Mouse (Mus musculus): Measurements from ENCODE around the gene Rcor2.

- TF ChIP-seq ZNF384 (IDR thresholded peaks at IDR 0.05; ENCODE audit: low read depth, low read length) (no peak), CHD2 (IDR thresholded peaks at IDR 0.05; ENCODE audit: low read depth, low read length) (no peak), ZC3H11A (IDR thresholded peaks at IDR 0.05; ENCODE audit: borderline replicate concordance, low read depth, low read length) (no peak), MAFK (IDR thresholded peaks at IDR 0.05; ENCODE audit: insufficient read depth, low read depth, low read length) (no peak)
Measured at GRCm38 (mm10) chr19:7295071-7295658, 28.0 kb downstream of the Rcor2 start.

Measured in ES-E14 (cell line).